Mouse (Mus musculus) megakaryocyte, embryonic 14.5 days (primary cell): ENCODE results near the gene Wasf2.

Experiments used
- FLI1 ChIP-seq: IDR thresholded peaks from 2 replicates; pipeline ENCODE4 v1.6.1; 2012; ENCODE audit warnings: low read length, inconsistent platforms, mixed read lengths
- GATA1 ChIP-seq: IDR thresholded peaks from 3 replicates; pipeline ENCODE4 v1.6.1; 2012; ENCODE audit warnings: mixed read lengths, low read length, inconsistent platforms, borderline replicate concordance

GRCm38 (mm10) chr4:133082216-133082773 lies 48.0 kb upstream of the Wasf2 start:
- TF ChIP-seq GATA1 (no peak), FLI1 (no peak)
